Mouse (Mus musculus): ENCODE results near the gene Chrdl2.

- no peak for TF ChIP-seq CTCF (IDR thresholded peaks at IDR 0.05; ENCODE audit: low read depth)
- no peak for TF ChIP-seq EP300 (IDR thresholded peaks at IDR 0.05; ENCODE audit: low read depth)
Observed at GRCm38 (mm10) chr7:100030996-100031749, 25.2 kb downstream of the Chrdl2 start.

All from liver, postnatal 0 days (tissue).